Mouse (Mus musculus) neural tube, embryonic 15.5 days (tissue): Measurements from ENCODE around the gene Atp23. TPM values are rescaled to one million over a fixed set of nuclear protein-coding genes. Genes with fewer than 3 reads are reported as not detected.
"Not testable (repeated sequence)": the region's sequence is repeated elsewhere in the genome, so short reads cannot be mapped to it uniquely, and the experiment has no call there.

ENCODE experiments used
- ATAC-seq: fragments of 200-750 bp; cut with Nextera tagmentation; 2 replicates; pipeline ENCODE4 v1.8.0; 2017; ENCODE audit warnings: mild to moderate bottlenecking, moderate TSS enrichment, moderate library complexity; ENCODE audit not compliant: low FRiP score
- H3K27ac ChIP-seq: fragments of 300-500 bp; sonication (generic); replicated peaks from 2 replicates; pipeline ENCODE4 v1.5.1; 2015; ENCODE audit warnings: mild to moderate bottlenecking, inconsistent platforms
- H3K27me3 ChIP-seq: fragments of 300-500 bp; sonication (generic); replicated peaks from 2 replicates; pipeline ENCODE4 v1.6.1; 2015; ENCODE audit warnings: inconsistent platforms
- H3K36me3 ChIP-seq: fragments of 300-500 bp; sonication (generic); 2 replicates; pipeline ENCODE4 v1.6.1; 2015; ENCODE audit warnings: inconsistent platforms
- H3K4me1 ChIP-seq: fragments of 300-500 bp; sonication (generic); 2 replicates; pipeline ENCODE4 v1.6.1; 2015; ENCODE audit warnings: inconsistent platforms
- H3K4me2 ChIP-seq: fragments of 300-500 bp; sonication (generic); 2 replicates; pipeline ENCODE4 v1.6.1; 2015; ENCODE audit warnings: inconsistent platforms, mild to moderate bottlenecking, moderate library complexity
- H3K4me3 ChIP-seq: fragments of 300-500 bp; sonication (generic); replicated peaks from 2 replicates; pipeline ENCODE4 v1.5.1; 2015; ENCODE audit warnings: mild to moderate bottlenecking, inconsistent platforms
- H3K9ac ChIP-seq: fragments of 300-500 bp; sonication (generic); replicated peaks from 2 replicates; pipeline ENCODE4 v1.6.1; 2015; ENCODE audit warnings: mild to moderate bottlenecking, inconsistent platforms
- H3K9me3 ChIP-seq: fragments of 300-500 bp; sonication (generic); replicated peaks from 2 replicates; pipeline ENCODE4 v1.6.1; 2016; ENCODE audit warnings: inconsistent platforms
- WGBS: fragments of 180-500 bp; shearing (Covaris S2); methylation state at CpG from one replicate; pipeline ENCODE4 v1.1.7; 2015; ENCODE audit warnings: mixed read lengths; 5-methylcytosine and 5-hydroxymethylcytosine counted together
- polyA plus RNA-seq: library from polyadenylated mRNA; unstranded; fragments of >200 nt; fragmentation: Nextera tagmentation; extraction: Ambion mirVana; gene quantifications from 2 replicates; pipeline ENCODE4 v1.2.1, GENCODE M21; 2015

The Atp23 gene
- polyA plus RNA-seq, 1 experiment from 2014 or later = 15.0 TPM

DNA sequence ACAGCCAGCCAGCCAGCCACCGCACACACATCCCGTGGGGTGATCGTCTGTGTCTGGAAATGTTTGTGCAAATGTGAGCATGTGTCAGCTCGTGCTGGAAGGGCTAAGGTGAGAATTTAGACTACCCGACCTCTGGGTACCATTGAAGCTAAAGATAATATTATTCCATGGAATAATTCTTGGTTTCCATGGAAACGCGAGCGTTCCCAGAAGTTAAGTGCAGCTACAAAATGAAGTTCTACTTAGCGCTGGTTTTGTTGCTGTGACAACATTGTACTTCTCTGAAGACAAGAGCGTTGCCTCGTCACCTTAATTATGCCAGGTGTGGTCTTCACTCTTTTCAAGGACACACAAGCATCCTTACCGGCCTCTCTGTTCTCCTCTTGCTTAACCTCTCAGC lies 39.0 kb downstream of the Atp23 start:
- ATAC-seq = no peak
- Histone ChIP-seq H3K4me1 (0 out of 2 replicates have a peak, but pooled peaks cover 3% of the 10 kb centered on the region), H3K9me3 (no peaks in the 10 kb centered on the region), H3K27me3 (no peaks in the 10 kb centered on the region), H3K27ac (no peak overlapping the region), H3K4me3 (no peak overlapping the region), H3K4me2 (peak overlapping the region; percentile 6; the same call in 1 of the 2 replicates), H3K36me3 (no peaks in the 10 kb centered on the region), H3K9ac (no peak overlapping the region)
- 69% methylated on average over 12 of the region's 12 CpGs for WGBS

DNA sequence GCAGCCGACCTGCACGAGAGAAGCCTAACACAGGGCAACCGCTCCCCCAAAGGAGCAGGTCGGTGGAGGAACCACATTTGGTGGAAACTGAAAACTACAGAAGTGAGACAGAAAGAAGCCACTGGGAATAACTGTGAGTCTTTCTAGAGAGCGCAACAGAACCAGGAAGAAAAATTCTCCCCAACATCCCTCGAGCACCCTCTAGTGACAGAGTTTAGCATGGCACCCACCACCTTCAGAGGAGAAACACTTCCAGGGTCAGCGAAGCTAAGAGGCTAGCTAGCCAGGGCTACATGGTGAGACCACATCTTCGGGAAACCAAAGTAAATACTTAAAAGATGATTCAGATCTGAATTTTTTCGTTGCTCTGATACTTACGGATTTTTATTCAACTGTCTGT lies 47.9 kb downstream of the Atp23 start:
- no peak overlapping the region for H3K9ac ChIP-seq
- 81% methylated on average over 10 of the region's 10 CpGs for WGBS
- no peak overlapping the region for H3K27ac ChIP-seq
- no peaks in the 10 kb centered on the region for H3K9me3 ChIP-seq
- no peak for ATAC-seq
- no peaks in the 10 kb centered on the region for H3K4me1 ChIP-seq
- H3K4me2 ChIP-seq = no peak overlapping the region
- no peaks in the 10 kb centered on the region for H3K36me3 ChIP-seq
- no peaks in the 10 kb centered on the region for H3K27me3 ChIP-seq
- H3K4me3 ChIP-seq = no peak overlapping the region

DNA sequence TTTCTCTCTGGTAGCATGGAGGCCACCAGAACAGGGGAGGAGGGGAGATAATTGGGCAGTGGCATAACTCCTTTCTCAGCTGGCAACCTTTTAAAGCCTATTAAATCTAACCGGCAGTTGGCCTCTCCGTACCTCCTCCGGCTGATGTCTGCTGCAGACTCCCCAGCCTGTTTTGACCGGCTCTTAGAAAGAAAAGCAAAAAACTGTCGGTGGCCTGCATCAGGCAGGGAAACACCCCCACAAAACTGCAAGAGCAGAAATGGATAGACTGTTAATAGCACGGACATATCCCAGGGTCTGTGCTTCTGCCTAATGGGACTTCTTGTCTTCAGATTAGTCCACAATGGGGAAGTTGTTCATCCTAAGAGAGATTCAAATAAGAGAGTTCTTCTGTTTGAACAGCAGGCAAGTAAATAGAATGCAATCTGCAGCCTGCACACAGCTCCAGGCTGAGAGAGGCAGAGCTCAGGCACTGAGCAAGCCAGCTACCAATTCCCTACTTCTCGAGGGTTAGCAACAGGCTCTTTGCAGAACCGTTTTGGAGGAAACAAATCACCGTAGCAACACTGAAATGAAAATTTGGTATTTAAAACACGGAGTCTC lies 55.7 kb downstream of the Atp23 start:
- WGBS = 13% methylated on average over 10 of the region's 10 CpGs
- H3K4me1 ChIP-seq = peaks cover 17% of the 10 kb centered on the region
- H3K27ac ChIP-seq = peak overlapping the region; percentile 71
- H3K27me3 ChIP-seq = no peaks in the 10 kb centered on the region
- 0 out of 2 replicates have a peak, but pooled peaks cover 5% of the 10 kb centered on the region for H3K9me3 ChIP-seq
- H3K36me3 ChIP-seq = no peaks in the 10 kb centered on the region
- peak overlapping the region; percentile 35 for H3K4me2 ChIP-seq
- H3K4me3 ChIP-seq = no peak overlapping the region
- no peak overlapping the region; the same call in 1 of the 2 replicates for H3K9ac ChIP-seq
- ATAC-seq = peak; percentile 57

DNA sequence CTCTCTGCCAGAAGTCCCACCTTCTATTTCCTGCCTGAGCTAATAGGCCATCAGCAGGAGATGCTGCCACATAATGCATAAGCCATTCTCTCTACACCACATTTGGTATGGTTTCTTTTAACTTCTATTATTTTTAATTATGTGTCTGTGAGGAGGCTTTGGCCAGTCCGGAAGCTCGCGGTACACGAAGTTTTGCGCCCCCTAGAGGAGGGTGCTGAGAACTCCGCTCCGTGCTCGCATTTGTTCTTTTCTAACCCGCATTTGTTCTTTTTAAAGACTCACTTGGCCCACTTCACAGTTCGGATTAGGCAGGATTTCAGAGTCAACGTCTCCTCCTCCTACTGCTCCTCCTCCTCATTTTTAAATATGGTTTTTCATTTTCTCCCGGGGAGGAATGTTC lies 56.5 kb downstream of the Atp23 start:
- Histone ChIP-seq H3K36me3 (no peaks in the 10 kb centered on the region), H3K27ac (no peak overlapping the region), H3K4me3 (no peak overlapping the region), H3K4me2 (peak overlapping the region; percentile 35), H3K9me3 (0 out of 2 replicates have a peak, but pooled peaks cover 5% of the 10 kb centered on the region), H3K27me3 (no peaks in the 10 kb centered on the region), H3K9ac (no peak overlapping the region), H3K4me1 (peaks cover 17% of the 10 kb centered on the region)
- 37% methylated on average over 12 of the region's 12 CpGs for WGBS
- ATAC-seq = no peak

DNA sequence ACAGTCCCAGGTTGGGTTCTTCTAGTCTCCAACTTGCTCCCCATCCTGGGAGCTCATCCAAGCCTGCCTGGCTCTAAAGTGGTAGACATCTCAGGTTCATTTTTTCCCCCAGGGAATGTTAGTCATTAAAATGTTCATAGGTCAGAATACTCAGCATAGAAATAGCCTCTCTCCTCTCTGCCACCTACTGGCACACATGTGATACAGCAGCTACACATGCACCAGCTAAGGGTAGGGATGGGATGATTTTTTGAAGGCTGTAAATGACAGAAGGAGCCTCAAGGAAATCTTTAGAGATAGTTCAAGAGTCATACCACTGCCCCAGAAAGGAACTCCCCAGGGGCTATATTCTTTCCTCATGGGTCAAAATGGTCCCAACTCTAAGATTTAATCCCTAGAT lies 60.9 kb downstream of the Atp23 start:
- peaks cover 6% of the 10 kb centered on the region for H3K4me1 ChIP-seq
- no peaks in the 10 kb centered on the region for H3K27me3 ChIP-seq
- ATAC-seq = no peak
- H3K9me3 ChIP-seq = 0 out of 2 replicates have a peak, but pooled peaks cover 5% of the 10 kb centered on the region
- no peak overlapping the region for H3K4me3 ChIP-seq
- no peak overlapping the region for H3K27ac ChIP-seq
- no peaks in the 10 kb centered on the region for H3K36me3 ChIP-seq
- no peak overlapping the region for H3K9ac ChIP-seq
- H3K4me2 ChIP-seq = no peak overlapping the region

- no peaks in the 10 kb centered on the region for H3K27me3 ChIP-seq
- no peaks in the 10 kb centered on the region for H3K9me3 ChIP-seq
- 43% methylated on average over 5 of the region's 5 CpGs for WGBS
- no peak overlapping the region for H3K9ac ChIP-seq
- H3K4me1 ChIP-seq = peaks cover 9% of the 10 kb centered on the region
- no peak overlapping the region for H3K4me2 ChIP-seq
- no peak for ATAC-seq
- no peak overlapping the region for H3K27ac ChIP-seq
- no peak overlapping the region for H3K4me3 ChIP-seq
- H3K36me3 ChIP-seq = no peaks in the 10 kb centered on the region
Observed at GRCm38 (mm10) chr10:126833006-126833405, 68.1 kb downstream of the Atp23 start.

DNA sequence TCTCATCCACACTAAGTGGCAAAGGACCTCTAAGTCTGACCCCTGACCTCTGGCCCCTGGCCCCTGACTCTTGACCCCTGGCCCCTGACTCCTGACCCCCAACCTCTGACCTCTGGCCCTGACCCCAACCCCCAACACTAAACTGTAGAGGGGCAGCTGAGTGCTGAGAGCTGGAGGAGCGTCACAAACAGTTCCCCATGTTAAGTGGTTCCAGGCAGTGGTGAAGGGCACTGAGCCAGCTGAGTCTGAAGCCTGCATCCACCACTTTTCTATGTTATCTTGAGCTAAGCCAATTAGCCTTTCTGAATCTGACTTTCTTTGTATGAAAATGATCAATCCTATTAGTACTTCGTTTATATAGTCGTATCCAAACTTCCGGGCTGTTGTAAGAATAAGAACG lies 69.8 kb downstream of the Atp23 start:
- ATAC-seq = no peak
- peaks cover 9% of the 10 kb centered on the region for H3K4me1 ChIP-seq
- 91% methylated on average over 5 of the region's 5 CpGs for WGBS

GRCm38 (mm10) chr10:126828618-126829017 lies 72.5 kb downstream of the Atp23 start:
- peaks cover 9% of the 10 kb centered on the region for H3K4me1 ChIP-seq
- no peak for ATAC-seq
- no peak overlapping the region for H3K4me2 ChIP-seq
- WGBS = 58% methylated on average over 7 of the region's 7 CpGs
- no peaks in the 10 kb centered on the region for H3K36me3 ChIP-seq
- no peak overlapping the region for H3K4me3 ChIP-seq
- H3K27ac ChIP-seq = peak overlapping the region; percentile 51
- no peaks in the 10 kb centered on the region for H3K27me3 ChIP-seq
- no peak overlapping the region for H3K9ac ChIP-seq
- H3K9me3 ChIP-seq = no peaks in the 10 kb centered on the region

More for the DNA sequence above, 69.8 kb downstream of the Atp23 start:
- Histone ChIP-seq H3K36me3 (no peaks in the 10 kb centered on the region), H3K9ac (no peak overlapping the region), H3K4me3 (no peak overlapping the region), H3K4me2 (no peak overlapping the region), H3K27me3 (no peaks in the 10 kb centered on the region), H3K27ac (no peak overlapping the region), H3K9me3 (no peaks in the 10 kb centered on the region)

- H3K27ac ChIP-seq = peak overlapping the region; percentile 51
- no peaks in the 10 kb centered on the region for H3K9me3 ChIP-seq
- peak overlapping the region; percentile 0; the same call in 1 of the 2 replicates for H3K4me2 ChIP-seq
- H3K4me1 ChIP-seq = peaks cover 13% of the 10 kb centered on the region
- H3K4me3 ChIP-seq = no peak overlapping the region
- WGBS = 22% methylated on average over 8 of the region's 8 CpGs
- H3K9ac ChIP-seq = no peak overlapping the region
- H3K36me3 ChIP-seq = no peaks in the 10 kb centered on the region
- ATAC-seq = peak; percentile 88
- no peaks in the 10 kb centered on the region for H3K27me3 ChIP-seq
Observed at GRCm38 (mm10) chr10:126827941-126828593, 73.1 kb downstream of the Atp23 start.

- no peak overlapping the region for H3K9ac ChIP-seq
- no peaks in the 10 kb centered on the region for H3K36me3 ChIP-seq
- ATAC-seq = no peak
- H3K4me1 ChIP-seq = peaks cover 14% of the 10 kb centered on the region
- no peak overlapping the region for H3K27ac ChIP-seq
- no peaks in the 10 kb centered on the region for H3K9me3 ChIP-seq
- H3K27me3 ChIP-seq = no peaks in the 10 kb centered on the region
- 97% methylated on average over 6 of the region's 6 CpGs for whole genome bisulfite sequencing
- no peak overlapping the region for H3K4me3 ChIP-seq
- no peak overlapping the region for H3K4me2 ChIP-seq
Observed at GRCm38 (mm10) chr10:126826982-126827381, 74.2 kb downstream of the Atp23 start.

GRCm38 (mm10) chr10:126826216-126826615 lies 74.9 kb downstream of the Atp23 start:
- 88% methylated on average over 8 of the region's 8 CpGs for WGBS
- ATAC-seq, H3K4me3 ChIP-seq, H3K36me3 ChIP-seq, H3K27me3 ChIP-seq, H3K4me2 ChIP-seq, H3K9me3 ChIP-seq, H3K27ac ChIP-seq, H3K9ac ChIP-seq: not testable (repeated sequence)
- H3K4me1 ChIP-seq = peaks cover 14% of the 10 kb centered on the region

DNA sequence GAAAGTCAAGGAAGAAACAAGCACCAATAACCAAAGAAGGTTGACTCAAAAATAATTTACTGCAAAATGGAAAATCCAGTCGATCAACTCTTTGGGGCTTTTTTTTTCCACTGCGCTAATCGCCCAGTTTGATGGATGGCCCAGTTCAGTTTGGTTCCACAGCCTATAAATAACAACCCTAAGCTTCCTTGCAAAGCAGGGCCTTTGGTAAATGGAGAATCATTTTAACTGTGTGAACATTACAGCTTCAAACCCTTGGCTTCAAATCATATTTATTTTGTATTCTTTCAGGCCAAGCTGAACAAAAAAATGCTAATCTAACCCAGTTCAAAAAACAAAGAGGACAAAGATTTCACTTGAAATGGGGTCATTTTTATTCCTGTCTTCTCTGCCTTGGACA lies 78.7 kb downstream of the Atp23 start:
- Histone ChIP-seq H3K27me3 (no peaks in the 10 kb centered on the region), H3K27ac (no peak overlapping the region), H3K9me3 (no peaks in the 10 kb centered on the region), H3K9ac (no peak overlapping the region), H3K4me1 (0 out of 2 replicates have a peak, but pooled peaks cover 5% of the 10 kb centered on the region), H3K4me3 (no peak overlapping the region), H3K36me3 (no peaks in the 10 kb centered on the region), H3K4me2 (no peak overlapping the region)
- WGBS = 51% methylated on average over 3 of the region's 3 CpGs
- no peak for ATAC-seq
